Mouse (Mus musculus) C2C12 (cell line): Measurements from ENCODE around the gene Frmd4a.

ENCODE experiments used
- CTCF ChIP-seq: IDR thresholded peaks from one replicate; pipeline ENCODE4 v1.5.1; 2011; ENCODE audit not compliant: control insufficient read depth, insufficient read depth, insufficient read length
- MAX ChIP-seq: IDR thresholded peaks from one replicate; pipeline ENCODE4 v1.6.1; 2011; ENCODE audit warnings: mild to moderate bottlenecking, control low read depth
- USF1 ChIP-seq: IDR thresholded peaks from one replicate; pipeline ENCODE4 v1.6.1; 2011; ENCODE audit warnings: low read depth, mild to moderate bottlenecking, control low read depth, moderate library complexity

GRCm38 (mm10) chr2:4529254-4529729, 511.8 kb downstream of the Frmd4a start:
- TF ChIP-seq USF1 = no peak
- no peak for TF ChIP-seq CTCF
- TF ChIP-seq MAX = no peak
